Mouse (Mus musculus) left cerebral cortex, postnatal 25 days (tissue): ENCODE measurements around the gene Pglyrp2. TPM values are rescaled to one million over a fixed set of nuclear protein-coding genes. Genes with fewer than 3 reads are reported as not detected.

ENCODE experiments used
- DNase-seq, 2 experiments: peaks; one replicate each; pipeline ENCODE4 v3.0.0; 2022; ENCODE audit warnings: low spot score in 2 of 2, mixed read lengths in 1 of 2
- intact Hi-C: fragments of 180-260 bp; cut with DNase I; formaldehyde crosslinking; loops from one replicate; pipeline ENCODE4 v1.15.1; 2025
- microRNA-seq, 2 experiments: library from miRNA; unstranded; fragments of <30 nt; microRNA quantifications; one replicate each; pipeline ENCODE4 v1.2.0; 2022
- total RNA-seq, 2 experiments: library from RNA; stranded (reverse); gene quantifications; 2 replicates each; pipeline ENCODE4 v1.2.3; 2021

The Pglyrp2 gene
- total RNA-seq, 2 experiments from 2014 or later, result not detected

DNA sequence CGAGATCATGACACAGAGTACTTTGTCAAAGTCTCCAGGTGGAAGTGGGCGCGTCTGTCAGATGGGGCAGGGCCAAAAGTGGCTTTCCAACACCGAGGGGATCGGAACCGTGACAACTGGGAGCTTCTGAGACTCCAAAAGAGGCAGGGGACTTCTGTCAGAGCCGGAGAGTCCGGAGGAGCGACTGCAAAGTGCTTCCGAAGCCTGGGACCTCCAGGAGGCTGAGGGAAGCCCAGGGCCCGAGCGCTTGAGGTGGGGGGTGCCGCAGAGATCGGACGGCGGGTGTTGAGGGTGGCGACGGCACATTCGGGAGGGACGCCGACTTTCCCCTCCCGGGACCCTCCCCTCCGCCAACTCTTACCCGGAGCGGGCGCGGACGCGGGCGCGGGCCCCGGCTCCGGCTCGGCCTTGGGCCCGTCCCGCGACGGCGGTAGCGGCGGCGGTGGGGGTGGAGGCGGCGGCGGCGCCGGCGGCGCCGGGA, 60.1 kb downstream of the Pglyrp2 start:
- intact Hi-C loops, result loop anchor here (1.0 kb wide), 1 partner anchor 25 kb away; the partner anchor contains the start of gene Wiz
- no peak for DNase-seq

DNA sequence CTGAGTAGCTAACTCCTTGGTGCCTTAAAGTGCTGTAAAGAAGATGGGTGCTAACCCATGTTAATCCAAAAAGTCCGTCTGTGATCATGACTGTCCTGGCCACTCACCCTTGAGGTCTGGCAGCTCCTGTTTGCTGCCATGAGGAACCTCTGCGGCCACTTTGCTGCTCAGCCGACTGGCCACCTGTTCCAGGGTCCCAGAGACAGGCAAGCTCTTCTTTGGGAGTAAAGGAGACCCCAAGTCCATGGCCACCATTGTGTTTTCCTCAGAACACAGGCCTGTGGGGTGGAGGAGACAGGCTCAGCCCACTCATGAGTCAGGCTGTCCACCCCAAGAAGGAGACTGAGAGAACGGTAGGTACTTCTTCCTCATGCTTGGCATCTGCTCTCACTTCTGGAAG, 61.3 kb downstream of the Pglyrp2 start:
- intact Hi-C loops, result no loop called here
- no peak for DNase-seq

Small RNA genes within 50 kb of the gene (microRNA-seq; reads per million reads assigned to microRNA genes)
- gene Gm22201, result 0 to 0.67 reads per million in 2 experiments

Other genes with a start within 250 kb of the Pglyrp2 start
- gene Ephx3, start 234.6 kb downstream of the Pglyrp2 start, total RNA-seq, result under 1 TPM; 0.39 to 0.48 TPM
- 100 to 1,000 TPM; 117 to 130 TPM for gene Brd4, start 139.4 kb downstream of the Pglyrp2 start, total RNA-seq
- gene Akap8, start 102.9 kb downstream of the Pglyrp2 start, total RNA-seq, result 10 to 100 TPM; 71.1 to 94.8 TPM
- 100 to 1,000 TPM; 179 to 230 TPM for gene Akap8l, start 73.6 kb downstream of the Pglyrp2 start, total RNA-seq
- 10 to 100 TPM; 55.0 to 56.7 TPM for gene Wiz, start 34.7 kb downstream of the Pglyrp2 start, total RNA-seq
- gene Rasal3, start 20.6 kb downstream of the Pglyrp2 start, total RNA-seq, result 1 to 10 TPM; 3.9 to 4.1 TPM
- not detected for gene Cyp4f39, start 28.6 kb upstream of the Pglyrp2 start, total RNA-seq
- gene Cyp4f17, start 81.9 kb upstream of the Pglyrp2 start, total RNA-seq, result 1 to 10 TPM; 3.3 to 4.6 TPM
- 1 to 10 TPM; 4.8 to 6.8 TPM for gene Cyp4f16, start 112.4 kb upstream of the Pglyrp2 start, total RNA-seq
- gene Cyp4f37, start 197.1 kb upstream of the Pglyrp2 start, total RNA-seq, result not detected
- gene Cyp4f40, start 234.7 kb upstream of the Pglyrp2 start, total RNA-seq, result not detected